Mouse (Mus musculus) lung, embryonic 14.5 days (tissue): ENCODE measurements around the gene Msx3. TPM values are rescaled to one million over a fixed set of nuclear protein-coding genes. Genes with fewer than 3 reads are reported as not detected.

ENCODE experiments used
- ATAC-seq: fragments of 200-750 bp; cut with Nextera tagmentation; 2 replicates; pipeline ENCODE4 v1.8.0; 2017; ENCODE audit warnings: mild to moderate bottlenecking, moderate TSS enrichment, moderate library complexity; ENCODE audit not compliant: insufficient read depth
- DNase-seq: peaks from one replicate; pipeline ENCODE4 v3.0.0-alpha.2; 2015
- H3K27ac ChIP-seq: fragments of 300-500 bp; sonication (generic); 2 replicates; pipeline ENCODE4 v1.5.1; 2014; ENCODE audit warnings: low read depth, mild to moderate bottlenecking, moderate library complexity
- H3K27me3 ChIP-seq: fragments of 300-500 bp; sonication (generic); 2 replicates; pipeline ENCODE4 v1.6.1; 2014; ENCODE audit warnings: low read length, control low read depth; ENCODE audit not compliant: insufficient read depth
- H3K36me3 ChIP-seq: fragments of 300-500 bp; sonication (generic); 2 replicates; pipeline ENCODE4 v1.6.1; 2014; ENCODE audit warnings: control low read depth; ENCODE audit not compliant: insufficient read depth
- H3K4me1 ChIP-seq: fragments of 300-500 bp; sonication (generic); 2 replicates; pipeline ENCODE4 v1.6.1; 2014; ENCODE audit warnings: antibody characterized with exemption, control low read depth; ENCODE audit not compliant: insufficient read depth
- H3K4me2 ChIP-seq: fragments of 300-500 bp; sonication (generic); 2 replicates; pipeline ENCODE4 v1.6.1; 2014; ENCODE audit warnings: mild to moderate bottlenecking
- H3K4me3 ChIP-seq: fragments of 300-500 bp; sonication (generic); 2 replicates; pipeline ENCODE4 v1.5.1; 2014; ENCODE audit warnings: low read depth, low read length
- H3K9ac ChIP-seq: fragments of 300-500 bp; sonication (generic); 2 replicates; pipeline ENCODE4 v1.6.1; 2014
- H3K9me3 ChIP-seq: fragments of 300-500 bp; sonication (generic); 2 replicates; pipeline ENCODE4 v1.6.1; 2016; ENCODE audit warnings: low read depth, low read length, control low read depth
- CTCF ChIP-seq: IDR thresholded peaks from 2 replicates; pipeline ENCODE4 v1.5.1; 2016; ENCODE audit warnings: antibody characterized with exemption, low read depth
- WGBS: fragments of 180-500 bp; shearing (Covaris S2); extraction: QIAGEN DNeasy Blood & Tissue Kit; methylation state at CpG from one replicate; pipeline ENCODE4 v1.1.7; 2014; 5-methylcytosine and 5-hydroxymethylcytosine counted together
- polyA plus RNA-seq: library from polyadenylated mRNA; unstranded; fragments of >200 nt; fragmentation: Nextera tagmentation; extraction: Ambion mirVana; gene quantifications from 2 replicates; pipeline ENCODE4 v1.2.1, GENCODE M21; 2014

The Msx3 gene
- polyA plus RNA-seq, 1 experiment from 2014 or later, result not detected

- H3K4me1 ChIP-seq, result no peaks in the 10 kb centered on the region
- H3K27ac ChIP-seq, result no peak overlapping the region
- no peak for DNase-seq
- no peak overlapping the region for H3K4me2 ChIP-seq
- 55% methylated on average over 6 of the region's 6 CpGs for WGBS
- H3K9ac ChIP-seq, result no peak overlapping the region
- no peaks in the 10 kb centered on the region for H3K9me3 ChIP-seq
- H3K27me3 ChIP-seq, result peaks cover 11% of the 10 kb centered on the region
- H3K4me3 ChIP-seq, result no peak overlapping the region
- no peaks in the 10 kb centered on the region for H3K36me3 ChIP-seq
- ATAC-seq, result no peak
- TF ChIP-seq CTCF, result no peak
Measured at GRCm38 (mm10) chr7:140067397-140067796, 18.5 kb upstream of the Msx3 start.

- no peaks in the 10 kb centered on the region for H3K9me3 ChIP-seq
- H3K4me3 ChIP-seq, result no peak overlapping the region
- no peak overlapping the region for H3K27ac ChIP-seq
- H3K27me3 ChIP-seq, result peaks cover 54% of the 10 kb centered on the region
- no peaks in the 10 kb centered on the region for H3K36me3 ChIP-seq
- WGBS, result 21% methylated on average over 7 of the region's 7 CpGs
- no peak overlapping the region for H3K4me2 ChIP-seq
- 0 out of 2 replicates have a peak, but pooled peaks cover 5% of the 10 kb centered on the region for H3K4me1 ChIP-seq
- TF ChIP-seq CTCF, result peak; percentile 80
- ATAC-seq, result no peak
- peak; percentile 87 for DNase-seq
- H3K9ac ChIP-seq, result no peak overlapping the region
Measured at GRCm38 (mm10) chr7:140063092-140063491, 14.2 kb upstream of the Msx3 start.

GRCm38 (mm10) chr7:140062307-140062706 lies 13.4 kb upstream of the Msx3 start:
- WGBS, result 19% methylated on average over 11 of the region's 11 CpGs
- no peaks in the 10 kb centered on the region for H3K36me3 ChIP-seq
- H3K4me3 ChIP-seq, result no peak overlapping the region
- no peak overlapping the region for H3K9ac ChIP-seq
- H3K27ac ChIP-seq, result no peak overlapping the region
- DNase-seq (peak; percentile 41), ATAC-seq (peak; percentile 16; the same call in 1 of the 2 replicates)
- peak; percentile 45 for TF ChIP-seq CTCF
- 0 out of 2 replicates have a peak, but pooled peaks cover 6% of the 10 kb centered on the region for H3K4me1 ChIP-seq
- H3K27me3 ChIP-seq, result peaks cover 62% of the 10 kb centered on the region
- no peaks in the 10 kb centered on the region for H3K9me3 ChIP-seq
- no peak overlapping the region for H3K4me2 ChIP-seq

- Histone ChIP-seq H3K36me3 (no peaks in the 10 kb centered on the region), H3K27me3 (peaks cover 67% of the 10 kb centered on the region), H3K9me3 (no peaks in the 10 kb centered on the region), H3K27ac (no peak overlapping the region), H3K4me3 (peak overlapping the region; percentile 36; the same call in 1 of the 2 replicates), H3K4me1 (0 out of 2 replicates have a peak, but pooled peaks cover 6% of the 10 kb centered on the region), H3K9ac (no peak overlapping the region), H3K4me2 (peak overlapping the region; percentile 74)
- TF ChIP-seq CTCF, result no peak
- 4% methylated on average over 6 of the region's 6 CpGs for WGBS
- no peak for ATAC-seq
- no peak for DNase-seq
Measured at GRCm38 (mm10) chr7:140061832-140062130, 12.9 kb upstream of the Msx3 start.

- H3K9me3 ChIP-seq, result no peaks in the 10 kb centered on the region
- peak overlapping the region; percentile 36 for H3K4me3 ChIP-seq
- WGBS, result 2% methylated on average over 47 of the region's 47 CpGs
- H3K27me3 ChIP-seq, result peaks cover 68% of the 10 kb centered on the region
- H3K4me1 ChIP-seq, result 0 out of 2 replicates have a peak, but pooled peaks cover 6% of the 10 kb centered on the region
- no peak overlapping the region for H3K27ac ChIP-seq
- DNase-seq (peak; percentile 70), ATAC-seq (peak; percentile 29; the same call in 1 of the 2 replicates)
- H3K36me3 ChIP-seq, result no peaks in the 10 kb centered on the region
- no peak for TF ChIP-seq CTCF
- H3K4me2 ChIP-seq, result peak overlapping the region; percentile 74
- peak overlapping the region; percentile 40 for H3K9ac ChIP-seq
Measured at GRCm38 (mm10) chr7:140060936-140061831, 12.3 kb upstream of the Msx3 start.

- Histone ChIP-seq H3K27me3 (peaks cover 72% of the 10 kb centered on the region), H3K4me2 (no peak overlapping the region), H3K9me3 (no peaks in the 10 kb centered on the region), H3K36me3 (no peaks in the 10 kb centered on the region), H3K27ac (no peak overlapping the region), H3K4me1 (0 out of 2 replicates have a peak, but pooled peaks cover 6% of the 10 kb centered on the region), H3K4me3 (no peak overlapping the region), H3K9ac (no peak overlapping the region)
- ATAC-seq (no peak), DNase-seq (no peak)
- WGBS, result 27% methylated on average over 4 of the region's 4 CpGs
- no peak for TF ChIP-seq CTCF
Measured at GRCm38 (mm10) chr7:140059601-140060000, 10.7 kb upstream of the Msx3 start.

GRCm38 (mm10) chr7:140058528-140058927 lies 9.6 kb upstream of the Msx3 start:
- H3K9me3 ChIP-seq, result no peaks in the 10 kb centered on the region
- 26% methylated on average over 7 of the region's 7 CpGs for WGBS

More at GRCm38 (mm10) chr7:140058528-140058927, 9.6 kb upstream of the Msx3 start:
- DNase-seq (peak; percentile 5), ATAC-seq (no peak)
- H3K4me3 ChIP-seq, result peak overlapping the region; percentile 42
- no peak overlapping the region for H3K27ac ChIP-seq
- peaks cover 71% of the 10 kb centered on the region for H3K27me3 ChIP-seq
- 0 out of 2 replicates have a peak, but pooled peaks cover 6% of the 10 kb centered on the region for H3K4me1 ChIP-seq
- H3K9ac ChIP-seq, result peak overlapping the region; percentile 42; the same call in 1 of the 2 replicates
- H3K36me3 ChIP-seq, result no peaks in the 10 kb centered on the region
- H3K4me2 ChIP-seq, result peak overlapping the region; percentile 78
- no peak for TF ChIP-seq CTCF
